In the genomic region with DNA sequence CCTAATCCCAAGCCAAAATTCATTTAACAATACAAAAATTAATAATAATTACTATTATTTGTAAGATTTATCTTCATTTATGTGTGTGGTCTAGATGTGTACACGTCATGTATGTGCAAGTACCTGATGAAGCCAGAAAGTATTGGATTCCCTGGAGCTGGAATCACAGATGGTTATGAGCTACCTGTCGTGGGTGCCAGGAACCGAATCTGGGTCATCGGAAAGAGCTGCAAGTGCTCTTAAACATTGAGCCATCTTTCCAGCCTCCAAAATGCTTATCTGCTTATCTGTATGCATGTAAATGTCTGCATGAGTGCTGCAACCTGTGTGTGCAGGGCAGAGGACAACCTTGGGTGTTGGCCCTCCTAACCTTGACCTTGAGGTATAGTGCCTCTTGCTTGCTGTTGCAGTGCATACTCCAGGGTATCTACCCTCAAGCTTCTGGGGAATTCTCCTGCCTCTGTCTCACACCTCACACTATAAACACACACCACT, we compare ENCODE assay signal across 42 mouse cellular contexts. TPM values are rescaled to one million over a fixed set of nuclear protein-coding genes. Genes with fewer than 3 reads are reported as not detected.
DNase-seq lines count a peak whose midpoint lies in the region; ATAC-seq and TF ChIP-seq lines count a peak whose summit lies in the region.
"Had no signal": no experiment of that assay in that cellular context is flagged by ENCODE, and none has a peak within 500 bp of the region (broad histone marks: within the 10 kb centered on the region; RNA-seq: fewer than 3 reads in every experiment).

No protein-coding gene starts in this region.

- peak; percentile 69 for DNase-seq in liver, adult 2 months (ENCODE audit: extremely low read depth, low read depth, low spot score)
- no peak for DNase-seq in liver, postnatal 0 days
- peak; percentile 60 to 78 for DNase-seq in cerebellum, adult 2 months
- DNase-seq in cerebellum, postnatal 14 days, result peak; percentile 40 to 45
- DNase-seq in midbrain, embryonic 11.5 days (ENCODE audit: low spot score, missing footprints), result no peak
- DNase-seq in neural tube, embryonic 10.5 days (ENCODE audit: extremely low spot score, low spot score), result no peak
- no peak for DNase-seq in hindbrain, embryonic 11.5 days (ENCODE audit: low spot score)
- DNase-seq: embryo, embryonic 11 days; heart, postnatal 14 days; kidney, adult 8-10 months; kidney, postnatal 4 days; left cerebral cortex, postnatal 4 days; liver, embryonic 13.5 days; lung, adult 2 months; lung, postnatal 10 days; midbrain, embryonic 14.5 days; right cerebral cortex, adult 18-20 months; right cerebral cortex, postnatal 4 days; thymus, postnatal 4 days had no signal

- H3K4me1 ChIP-seq in liver, adult 2 months (ENCODE audit: control insufficient read depth, insufficient read depth, low read length), result peaks cover 16% of the 10 kb centered on the region
- no peaks in the 10 kb centered on the region for H3K4me1 ChIP-seq in liver, postnatal 0 days (ENCODE audit: insufficient read depth)
- peaks cover 9% of the 10 kb centered on the region for H3K4me1 ChIP-seq in cerebellum, adult 2 months (ENCODE audit: control insufficient read depth, insufficient read depth, low read length)
- H3K4me1 ChIP-seq in midbrain, embryonic 11.5 days (ENCODE audit: control insufficient read depth, insufficient read depth, low read length), result no peaks in the 10 kb centered on the region
- H3K4me1 ChIP-seq in hindbrain, embryonic 11.5 days (replicated peaks; ENCODE audit: control insufficient read depth, insufficient read depth, low read length), result no peaks in the 10 kb centered on the region
- H3K4me1 ChIP-seq: embryonic facial prominence, embryonic 12.5 days; hindbrain, embryonic 10.5 days; liver, embryonic 13.5 days had no signal

- no peak overlapping the region for H3K4me2 ChIP-seq in liver, postnatal 0 days (ENCODE audit: low read depth, low read length)
- H3K4me2 ChIP-seq in midbrain, embryonic 11.5 days, result no peak overlapping the region
- no peak overlapping the region for H3K4me2 ChIP-seq in hindbrain, embryonic 11.5 days (replicated peaks; ENCODE audit: low read depth, low read length)
- H3K4me2 ChIP-seq: embryonic facial prominence, embryonic 12.5 days; liver, embryonic 13.5 days had no signal

- no peak for TF ChIP-seq EP300 in liver, postnatal 0 days (IDR thresholded peaks at IDR 0.05; ENCODE audit: low read depth)

- peaks cover 12% of the 10 kb centered on the region for H3K36me3 ChIP-seq in liver, adult 2 months (ENCODE audit: control insufficient read depth, insufficient read depth, low read length)
- no peaks in the 10 kb centered on the region; the same call in 1 of the 2 replicates for H3K36me3 ChIP-seq in liver, postnatal 0 days (replicated peaks; ENCODE audit: insufficient read depth, low read length)
- no peaks in the 10 kb centered on the region for H3K36me3 ChIP-seq in midbrain, embryonic 11.5 days (ENCODE audit: control insufficient read depth, insufficient read depth, low read length)
- no peaks in the 10 kb centered on the region for H3K36me3 ChIP-seq in hindbrain, embryonic 11.5 days (ENCODE audit: control insufficient read depth, insufficient read depth, low read length)
- H3K36me3 ChIP-seq: liver, embryonic 13.5 days had no signal

- no peaks in the 10 kb centered on the region for H3K9me3 ChIP-seq in liver, postnatal 0 days (ENCODE audit: low read length)
- H3K9me3 ChIP-seq in midbrain, embryonic 11.5 days (ENCODE audit: control insufficient read depth, low read length), result no peaks in the 10 kb centered on the region
- H3K9me3 ChIP-seq in hindbrain, embryonic 11.5 days (ENCODE audit: control insufficient read depth, low read length), result no peaks in the 10 kb centered on the region
- H3K9me3 ChIP-seq: embryonic facial prominence, embryonic 12.5 days; hindbrain, embryonic 10.5 days; liver, embryonic 13.5 days had no signal

- H3K9ac ChIP-seq in liver, adult 2 months (ENCODE audit: low read depth, low read length), result no peak overlapping the region
- no peak overlapping the region for H3K9ac ChIP-seq in liver, postnatal 0 days (replicated peaks)
- no peak overlapping the region for H3K9ac ChIP-seq in midbrain, embryonic 11.5 days (ENCODE audit: low read length)
- H3K9ac ChIP-seq in hindbrain, embryonic 11.5 days (ENCODE audit: low read depth, low read length), result no peak overlapping the region
- H3K9ac ChIP-seq: embryonic facial prominence, embryonic 12.5 days; liver, embryonic 13.5 days had no signal

- TF ChIP-seq POLR2A in liver, adult 2 months (IDR thresholded peaks at IDR 0.05; ENCODE audit: extremely low read depth, insufficient read depth, low read length), result no peak
- TF ChIP-seq POLR2A in cerebellum, adult 2 months (IDR thresholded peaks at IDR 0.05; ENCODE audit: borderline replicate concordance, insufficient read depth, low read length), result no peak

- H3K4me3 ChIP-seq in liver, adult 2 months (ENCODE audit: insufficient read depth, low read depth, low read length), result no peak overlapping the region
- no peak overlapping the region for H3K4me3 ChIP-seq in liver, postnatal 0 days (ENCODE audit: low read depth, low read length)
- no peak overlapping the region for H3K4me3 ChIP-seq in cerebellum, adult 2 months (replicated peaks; ENCODE audit: insufficient read depth, low read depth, low read length)
- no peak overlapping the region for H3K4me3 ChIP-seq in midbrain, embryonic 11.5 days (ENCODE audit: low read depth, low read length)
- H3K4me3 ChIP-seq in hindbrain, embryonic 11.5 days (ENCODE audit: low read depth, low read length), result no peak overlapping the region
- H3K4me3 ChIP-seq: embryonic facial prominence, embryonic 12.5 days; hindbrain, embryonic 10.5 days; liver, embryonic 13.5 days had no signal

- no peak for TF ChIP-seq CTCF in liver, adult 2 months (IDR thresholded peaks at IDR 0.05; ENCODE audit: low read depth, low read length)
- no peak for TF ChIP-seq CTCF in liver, postnatal 0 days (IDR thresholded peaks at IDR 0.05; ENCODE audit: low read depth)
- TF ChIP-seq CTCF in cerebellum, adult 2 months (IDR thresholded peaks at IDR 0.05; ENCODE audit: borderline replicate concordance, insufficient read depth, low read depth, low read length), result no peak

- WGBS in liver, adult 2 months, result 19% methylated on average over 4 of the region's 4 CpGs
- WGBS in liver, postnatal 0 days (ENCODE audit: insufficient replicate concordance), result 87% methylated on average over 4 of the region's 4 CpGs
- WGBS in cerebellum, adult 2 months, result 9% methylated on average over 4 of the region's 4 CpGs
- 98% methylated on average over 4 of the region's 4 CpGs for WGBS in midbrain, embryonic 11.5 days
- 97% methylated on average over 4 of the region's 4 CpGs for WGBS in hindbrain, embryonic 11.5 days

- no peak for ATAC-seq in liver, postnatal 0 days
- no peak for ATAC-seq in midbrain, embryonic 11.5 days (ENCODE audit: low FRiP score)
- ATAC-seq in hindbrain, embryonic 11.5 days (ENCODE audit: low FRiP score), result no peak
- ATAC-seq: activated CD4-positive, CD25-positive, alpha-beta regulatory T cell, adult 4 months; forebrain, embryonic 14.5 days; hindbrain, embryonic 16.5 days had no signal

- H3K27ac ChIP-seq in liver, adult 2 months (replicated peaks; ENCODE audit: insufficient read depth, low read depth, low read length), result peak overlapping the region; percentile 58
- no peak overlapping the region for H3K27ac ChIP-seq in liver, postnatal 0 days (ENCODE audit: low read depth)
- peak overlapping the region; percentile 35 for H3K27ac ChIP-seq in cerebellum, adult 2 months (ENCODE audit: insufficient read depth, low read length)
- H3K27ac ChIP-seq in midbrain, embryonic 11.5 days (ENCODE audit: low read depth, low read length), result no peak overlapping the region
- no peak overlapping the region for H3K27ac ChIP-seq in hindbrain, embryonic 11.5 days (ENCODE audit: low read depth, low read length)
- H3K27ac ChIP-seq: embryonic facial prominence, embryonic 12.5 days; hindbrain, embryonic 10.5 days; kidney, postnatal 0 days; liver, embryonic 13.5 days; macrophage had no signal

- no peaks in the 10 kb centered on the region; the same call in 1 of the 2 replicates for H3K79me2 ChIP-seq in liver, adult 2 months (ENCODE audit: control insufficient read depth, insufficient read depth, low read length)

- H3K27me3 ChIP-seq in liver, adult 2 months (ENCODE audit: control insufficient read depth, insufficient read depth, low read length), result no peaks in the 10 kb centered on the region
- no peaks in the 10 kb centered on the region for H3K27me3 ChIP-seq in liver, postnatal 0 days (ENCODE audit: insufficient read depth, low read length)
- no peaks in the 10 kb centered on the region for H3K27me3 ChIP-seq in cerebellum, adult 2 months (ENCODE audit: control insufficient read depth, insufficient read depth, low read length)
- H3K27me3 ChIP-seq in midbrain, embryonic 11.5 days (ENCODE audit: control insufficient read depth, insufficient read depth, low read length), result no peaks in the 10 kb centered on the region
- no peaks in the 10 kb centered on the region for H3K27me3 ChIP-seq in hindbrain, embryonic 11.5 days (ENCODE audit: control insufficient read depth, insufficient read depth, low read length)
- H3K27me3 ChIP-seq: embryonic facial prominence, embryonic 12.5 days; liver, embryonic 13.5 days had no signal

RNA-seq across cellular contexts. Expression of gene Gm26741, which starts 1.7 kb away (rescaled TPM):
- total RNA-seq in liver, adult 2 months (2014; rRNA removed), result not detected in 2 replicates
- not detected in 2 replicates for polyA plus RNA-seq in liver, adult 2 months (2012; rRNA removed)
- not detected in 2 replicates for polyA plus RNA-seq in liver, postnatal 0 days (2015; fragmentation: Nextera tagmentation; extraction: Ambion mirVana)
- polyA plus RNA-seq in cerebellum, adult 2 months (2012; rRNA removed), result not detected in 2 replicates
- not detected in 2 replicates for polyA plus RNA-seq in midbrain, embryonic 11.5 days (2014; fragmentation: Nextera tagmentation; extraction: Ambion mirVana)
- not detected in 2 replicates for polyA plus RNA-seq in hindbrain, embryonic 11.5 days (2014; fragmentation: Nextera tagmentation; extraction: Ambion mirVana)
- total RNA-seq: adrenal gland, adult 2 months; adrenal gland, postnatal 36 days; gastrocnemius, adult 8-10 months; gastrocnemius, postnatal 4 days; heart, adult 8-10 months; heart, postnatal 14 days; layer of hippocampus, adult 8-10 months; layer of hippocampus, postnatal 25 days; left cerebral cortex, postnatal 4 days; megakaryocyte-erythroid progenitor cell, adult 5-6 weeks; neutrophil, adult 5-6 weeks had no signal
- polyA plus RNA-seq: activated CD4-positive, CD25-positive, alpha-beta regulatory T cell, adult 4 months; adrenal gland, adult 2 months; embryonic facial prominence, embryonic 12.5 days; forebrain, embryonic 14.5 days; heart, embryonic 14.5 days; hindbrain, embryonic 10.5 days; hindbrain, embryonic 16.5 days; intestine, embryonic 14.5 days; kidney, postnatal 0 days; limb, embryonic 14.5 days; liver, embryonic 13.5 days; lung, adult 2 months; macrophage; midbrain, embryonic 14.5 days; neural tube, embryonic 11.5 days; spleen, adult 2 months; testis, adult 2 months; thymus, postnatal 0 days had no signal

RNA-seq across cellular contexts. Expression of gene Gopc, which starts 21.6 kb away (rescaled TPM):
- 14.9 and 16.5 TPM in 2 replicates for total RNA-seq in liver, adult 2 months (2014; rRNA removed)
- 3.7 and 4.8 TPM in 2 replicates for polyA plus RNA-seq in liver, adult 2 months (2012; rRNA removed)
- polyA plus RNA-seq in liver, postnatal 0 days (2015; fragmentation: Nextera tagmentation; extraction: Ambion mirVana), result 4.7 and 5.0 TPM in 2 replicates
- 30.9 and 31.4 TPM in 2 replicates for polyA plus RNA-seq in cerebellum, adult 2 months (2012; rRNA removed)
- polyA plus RNA-seq in midbrain, embryonic 11.5 days (2014; fragmentation: Nextera tagmentation; extraction: Ambion mirVana), result 15.7 and 15.9 TPM in 2 replicates
- polyA plus RNA-seq in hindbrain, embryonic 11.5 days (2014; fragmentation: Nextera tagmentation; extraction: Ambion mirVana), result 19.8 and 20.6 TPM in 2 replicates

RNA-seq across cellular contexts. Expression of gene Nepn, which starts 28.5 kb away (rescaled TPM):
- total RNA-seq in liver, adult 2 months (2014; rRNA removed), result not detected in 2 replicates
- not detected in 2 replicates for polyA plus RNA-seq in liver, adult 2 months (2012; rRNA removed)
- not detected in 2 replicates for polyA plus RNA-seq in liver, postnatal 0 days (2015; fragmentation: Nextera tagmentation; extraction: Ambion mirVana)
- polyA plus RNA-seq in cerebellum, adult 2 months (2012; rRNA removed), result 0.05 TPM in 2 replicates
- polyA plus RNA-seq in midbrain, embryonic 11.5 days (2014; fragmentation: Nextera tagmentation; extraction: Ambion mirVana), result not detected in 2 replicates
- not detected in 2 replicates for polyA plus RNA-seq in hindbrain, embryonic 11.5 days (2014; fragmentation: Nextera tagmentation; extraction: Ambion mirVana)
- total RNA-seq: layer of hippocampus, adult 8-10 months; layer of hippocampus, postnatal 25 days; left cerebral cortex, postnatal 4 days; megakaryocyte-erythroid progenitor cell, adult 5-6 weeks; neutrophil, adult 5-6 weeks had no signal
- polyA plus RNA-seq: activated CD4-positive, CD25-positive, alpha-beta regulatory T cell, adult 4 months; forebrain, embryonic 14.5 days; heart, embryonic 14.5 days; hindbrain, embryonic 10.5 days; hindbrain, embryonic 16.5 days; liver, embryonic 13.5 days; macrophage; midbrain, embryonic 14.5 days; neural tube, embryonic 11.5 days; spleen, adult 2 months; testis, adult 2 months had no signal

RNA-seq across cellular contexts. Expression of gene Nus1, which starts 57.1 kb away (rescaled TPM):
- total RNA-seq in liver, adult 2 months (2014; rRNA removed), result 13.6 and 13.7 TPM in 2 replicates
- polyA plus RNA-seq in liver, adult 2 months (2012; rRNA removed), result 9.7 and 11.6 TPM in 2 replicates
- 5.9 and 6.5 TPM in 2 replicates for polyA plus RNA-seq in liver, postnatal 0 days (2015; fragmentation: Nextera tagmentation; extraction: Ambion mirVana)
- polyA plus RNA-seq in cerebellum, adult 2 months (2012; rRNA removed), result 25.3 and 28.5 TPM in 2 replicates
- polyA plus RNA-seq in midbrain, embryonic 11.5 days (2014; fragmentation: Nextera tagmentation; extraction: Ambion mirVana), result 16.4 and 16.6 TPM in 2 replicates
- 17.1 and 17.6 TPM in 2 replicates for polyA plus RNA-seq in hindbrain, embryonic 11.5 days (2014; fragmentation: Nextera tagmentation; extraction: Ambion mirVana)

Comparison
In these comparisons a context has a peak if more than half of its experiments do, and no peak if none do; other contexts are left out.
1. DNase-seq: peak in liver, adult 2 months (single experiment), cerebellum, adult 2 months (2 of 2) and cerebellum, postnatal 14 days (2 of 2); none in liver, postnatal 0 days (single experiment), midbrain, embryonic 11.5 days (single experiment), neural tube, embryonic 10.5 days (single experiment) and hindbrain, embryonic 11.5 days (single experiment).
2. H3K27ac ChIP-seq: peak in liver, adult 2 months (single experiment) and cerebellum, adult 2 months (single experiment); none in liver, postnatal 0 days (single experiment), midbrain, embryonic 11.5 days (single experiment) and hindbrain, embryonic 11.5 days (single experiment).